Mouse (Mus musculus) midbrain, embryonic 14.5 days (tissue): ENCODE data around the gene Egln1. TPM values are rescaled to one million over a fixed set of nuclear protein-coding genes. Genes with fewer than 3 reads are reported as not detected.

Experiments
- ATAC-seq: fragments of 200-750 bp; cut with Nextera tagmentation; 2 replicates; pipeline ENCODE4 v1.8.0; 2017; ENCODE audit warnings: moderate number of reproducible peaks, moderate library complexity; ENCODE audit not compliant: low FRiP score, low TSS enrichment
- DNase-seq: peaks from one replicate; pipeline ENCODE4 v3.0.0-alpha.2; 2015
- H3K27ac ChIP-seq: fragments of 300-500 bp; sonication (generic); replicated peaks from 2 replicates; pipeline ENCODE4 v1.5.1; 2014; ENCODE audit warnings: mild to moderate bottlenecking, low read depth, low read length, moderate library complexity
- H3K27me3 ChIP-seq: fragments of 300-500 bp; sonication (generic); 2 replicates; pipeline ENCODE4 v1.6.1; 2014; ENCODE audit warnings: low read length, control low read depth, mixed read lengths; ENCODE audit not compliant: control insufficient read depth, insufficient read depth
- H3K36me3 ChIP-seq: fragments of 300-500 bp; sonication (generic); 2 replicates; pipeline ENCODE4 v1.6.1; 2014; ENCODE audit warnings: low read length, control low read depth; ENCODE audit not compliant: control insufficient read depth, insufficient read depth
- H3K4me1 ChIP-seq: fragments of 300-500 bp; sonication (generic); 2 replicates; pipeline ENCODE4 v1.6.1; 2014; ENCODE audit warnings: mild to moderate bottlenecking, antibody characterized with exemption, low read length, control low read depth; ENCODE audit not compliant: control insufficient read depth, insufficient read depth
- H3K4me2 ChIP-seq: fragments of 300-500 bp; sonication (generic); 2 replicates; pipeline ENCODE4 v1.6.1; 2014; ENCODE audit warnings: mild to moderate bottlenecking, low read length, moderate library complexity
- H3K4me3 ChIP-seq: fragments of 300-500 bp; sonication (generic); replicated peaks from 2 replicates; pipeline ENCODE4 v1.5.1; 2014; ENCODE audit warnings: low read depth, low read length
- H3K9ac ChIP-seq: fragments of 300-500 bp; sonication (generic); replicated peaks from 2 replicates; pipeline ENCODE4 v1.6.1; 2014; ENCODE audit warnings: mild to moderate bottlenecking, low read length, moderate library complexity
- H3K9me3 ChIP-seq: fragments of 300-500 bp; sonication (generic); 2 replicates; pipeline ENCODE4 v1.6.1; 2016; ENCODE audit warnings: low read length, control low read depth, mixed read lengths; ENCODE audit not compliant: control insufficient read depth
- WGBS: fragments of 180-500 bp; shearing (Covaris S2); extraction: QIAGEN DNeasy Blood & Tissue Kit; methylation state at CpG from one replicate; pipeline ENCODE4 v1.1.7; 2014; 5-methylcytosine and 5-hydroxymethylcytosine counted together
- polyA plus RNA-seq: library from polyadenylated mRNA; unstranded; fragments of >200 nt; fragmentation: Nextera tagmentation; extraction: Ambion mirVana; gene quantifications from 2 replicates; pipeline ENCODE4 v1.2.1, GENCODE M21; 2014

Egln1 gene
- polyA plus RNA-seq, 1 experiment from 2014 or later: 25.1 TPM

- H3K4me1 ChIP-seq: peaks cover 8% of the 10 kb centered on the region
- DNase-seq: peak; percentile 97
- H3K4me3 ChIP-seq: peak within 1 kb of the TSS; percentile 92
- H3K27me3 ChIP-seq: no peaks in the 10 kb centered on the region
- no peaks in the 10 kb centered on the region for H3K9me3 ChIP-seq
- peak within 1 kb of the TSS; percentile 85 for H3K4me2 ChIP-seq
- ATAC-seq: peak; percentile 97
- peak within 1 kb of the TSS; percentile 96 for H3K9ac ChIP-seq
- peaks cover 31% of the 10 kb centered on the region for H3K36me3 ChIP-seq
- 1% methylated on average over 55 of the region's 55 CpGs for WGBS
- peak within 1 kb of the TSS; percentile 90 for H3K27ac ChIP-seq
These were observed 86.6 kb downstream of the Egln1 start, which contains the start of the genes Gnpat and 2810004N23Rik for GRCm38 (mm10) chr8:124862321-124863162. Gene Gnpat, plus strand, starts transcription at chr8:124863033. Gene 2810004N23Rik, minus strand, starts transcription at chr8:124863120.

GRCm38 (mm10) chr8:124860188-124860587, 88.9 kb downstream of the Egln1 start:
- Histone ChIP-seq H3K4me3 (no peak overlapping the region), H3K9me3 (no peaks in the 10 kb centered on the region), H3K36me3 (peaks cover 36% of the 10 kb centered on the region), H3K4me1 (peaks cover 8% of the 10 kb centered on the region), H3K27ac (no peak overlapping the region), H3K9ac (no peak overlapping the region), H3K4me2 (no peak overlapping the region), H3K27me3 (no peaks in the 10 kb centered on the region)
- 95% methylated on average over 3 of the region's 3 CpGs for WGBS
- DNase-seq: no peak
- no peak for ATAC-seq

- H3K4me2 ChIP-seq: no peak overlapping the region
- H3K4me3 ChIP-seq: no peak overlapping the region
- DNase-seq (no peak), ATAC-seq (no peak)
- peaks cover 38% of the 10 kb centered on the region for H3K36me3 ChIP-seq
- H3K27me3 ChIP-seq: no peaks in the 10 kb centered on the region
- H3K4me1 ChIP-seq: peaks cover 8% of the 10 kb centered on the region
- no peaks in the 10 kb centered on the region for H3K9me3 ChIP-seq
- no peak overlapping the region for H3K27ac ChIP-seq
- H3K9ac ChIP-seq: no peak overlapping the region
These were observed 89.7 kb downstream of the Egln1 start for GRCm38 (mm10) chr8:124859466-124859865.

Other genes with a start within 250 kb of the Egln1 start
- gene Ttc13, start 227.3 kb downstream of the Egln1 start, polyA plus RNA-seq: 56.3 and 70.9 TPM in 2 replicates
- gene Arv1, start 227.2 kb downstream of the Egln1 start, polyA plus RNA-seq: 36.1 and 39.0 TPM in 2 replicates
- gene Fam89a, start 197.5 kb downstream of the Egln1 start, polyA plus RNA-seq: 0.21 and 0.32 TPM in 2 replicates
- gene Trim67, start 156.2 kb downstream of the Egln1 start, polyA plus RNA-seq: 31.1 and 31.9 TPM in 2 replicates
- 65.5 and 90.8 TPM in 2 replicates for gene Gnpat, start 86.3 kb downstream of the Egln1 start, polyA plus RNA-seq
- 21.4 and 24.2 TPM in 2 replicates for gene 2810004N23Rik, start 86.2 kb downstream of the Egln1 start, polyA plus RNA-seq
- gene Exoc8, start 51.6 kb downstream of the Egln1 start, polyA plus RNA-seq: 13.0 and 13.2 TPM in 2 replicates
- gene Sprtn, start 51.4 kb downstream of the Egln1 start, polyA plus RNA-seq: 9.8 and 11.7 TPM in 2 replicates
- gene Tsnax, start 63.7 kb upstream of the Egln1 start, polyA plus RNA-seq: 211 and 242 TPM in 2 replicates
- 0.78 and 0.98 TPM in 2 replicates for gene Disc1, start 104.9 kb upstream of the Egln1 start, polyA plus RNA-seq